Mouse (Mus musculus) liver, embryonic 15.5 days (tissue): ENCODE data around the gene Olfr1051. TPM values are rescaled to one million over a fixed set of nuclear protein-coding genes. Genes with fewer than 3 reads are reported as not detected.
"Not testable (repeated sequence)": the region's sequence is repeated elsewhere in the genome, so short reads cannot be mapped to it uniquely, and the experiment has no call there.

Experiments
- ATAC-seq: fragments of 200-750 bp; cut with Nextera tagmentation; 2 replicates; pipeline ENCODE4 v1.8.0; 2017; ENCODE audit warnings: moderate number of reproducible peaks, mild to moderate bottlenecking, moderate library complexity; ENCODE audit not compliant: insufficient read depth
- H3K27ac ChIP-seq: fragments of 300-500 bp; sonication (generic); replicated peaks from 2 replicates; pipeline ENCODE4 v1.5.1; 2015; ENCODE audit warnings: mild to moderate bottlenecking, inconsistent platforms
- H3K27me3 ChIP-seq: fragments of 300-500 bp; sonication (generic); 2 replicates; pipeline ENCODE4 v1.6.1; 2015; ENCODE audit warnings: mild to moderate bottlenecking, inconsistent platforms
- H3K36me3 ChIP-seq: fragments of 300-500 bp; sonication (generic); replicated peaks from 2 replicates; pipeline ENCODE4 v1.6.1; 2015; ENCODE audit warnings: moderate library complexity, mild to moderate bottlenecking, inconsistent platforms
- H3K4me1 ChIP-seq: fragments of 300-500 bp; sonication (generic); replicated peaks from 2 replicates; pipeline ENCODE4 v1.6.1; 2015; ENCODE audit warnings: inconsistent platforms
- H3K4me2 ChIP-seq: fragments of 300-500 bp; sonication (generic); 2 replicates; pipeline ENCODE4 v1.6.1; 2015; ENCODE audit warnings: moderate library complexity, mild to moderate bottlenecking, inconsistent platforms
- H3K4me3 ChIP-seq: fragments of 300-500 bp; sonication (generic); replicated peaks from 2 replicates; pipeline ENCODE4 v1.5.1; 2015; ENCODE audit warnings: mild to moderate bottlenecking, inconsistent platforms
- H3K9ac ChIP-seq: fragments of 300-500 bp; sonication (generic); 2 replicates; pipeline ENCODE4 v1.6.1; 2015; ENCODE audit warnings: moderate library complexity, mild to moderate bottlenecking, inconsistent platforms
- H3K9me3 ChIP-seq: fragments of 300-500 bp; sonication (generic); replicated peaks from 2 replicates; pipeline ENCODE4 v1.6.1; 2016; ENCODE audit warnings: inconsistent platforms
- WGBS: fragments of 180-500 bp; shearing (Covaris S2); methylation state at CpG from one replicate; pipeline ENCODE4 v1.1.7; 2015; ENCODE audit warnings: mixed read lengths; ENCODE audit not compliant: insufficient replicate concordance; 5-methylcytosine and 5-hydroxymethylcytosine counted together
- polyA plus RNA-seq: library from polyadenylated mRNA; unstranded; fragments of >200 nt; fragmentation: Nextera tagmentation; extraction: Ambion mirVana; gene quantifications from 2 replicates; pipeline ENCODE4 v1.2.1, GENCODE M21; 2015

Olfr1051 gene
- not detected in 2 replicates for polyA plus RNA-seq

GRCm38 (mm10) chr2:86278988-86279387 lies at the start of gene Olfr1051:
TSS of gene Olfr1051 (minus strand) at chr2:86279088.
- not testable (repeated sequence) for H3K4me3 ChIP-seq, H3K27me3 ChIP-seq, H3K9me3 ChIP-seq, ATAC-seq, H3K4me2 ChIP-seq, H3K9ac ChIP-seq, H3K27ac ChIP-seq, H3K36me3 ChIP-seq, H3K4me1 ChIP-seq

- Histone ChIP-seq H3K4me1 (no peaks in the 10 kb centered on the region), H3K4me3 (no peak within 1 kb of the TSS), H3K9me3 (no peaks in the 10 kb centered on the region), H3K9ac (no peak within 1 kb of the TSS), H3K27me3 (no peaks in the 10 kb centered on the region), H3K4me2 (no peak within 1 kb of the TSS), H3K36me3 (no peaks in the 10 kb centered on the region), H3K27ac (no peak within 1 kb of the TSS)
- no peak for ATAC-seq
- 42% methylated on average over 3 of the region's 3 CpGs for WGBS
Observed at GRCm38 (mm10) chr2:86315184-86315583, 36.3 kb upstream of the Olfr1051 start, which contains the start of gene Olfr1053. TSS of gene Olfr1053 (minus strand) at chr2:86315284.

DNA sequence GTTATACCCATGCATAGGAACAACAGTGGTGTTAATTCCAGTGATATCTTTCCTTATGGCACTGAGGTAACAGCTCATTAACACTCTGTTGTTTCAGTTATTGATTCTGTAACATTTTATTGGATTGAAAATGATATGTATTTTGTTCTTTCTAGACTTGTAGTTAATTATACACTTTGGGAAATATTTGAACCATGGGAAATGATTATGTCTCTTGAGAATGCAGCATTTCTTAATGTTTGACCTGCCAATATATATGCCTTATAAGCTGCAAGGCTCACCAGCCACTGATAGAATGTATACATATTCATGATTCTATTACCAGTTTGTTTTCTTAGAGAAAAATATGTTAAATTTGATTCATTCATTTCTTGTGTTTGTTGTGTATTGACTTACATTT lies 13.3 kb upstream of the Olfr1051 start, which contains the start of gene Olfr1052:
Olfr1052 (plus strand) TSS at position 301 of the 400 bp plus-strand sequence.
- Histone ChIP-seq H3K36me3 (no peaks in the 10 kb centered on the region), H3K27me3 (no peaks in the 10 kb centered on the region), H3K4me2 (no peak within 1 kb of the TSS), H3K4me3 (no peak within 1 kb of the TSS), H3K4me1 (no peaks in the 10 kb centered on the region), H3K27ac (no peak within 1 kb of the TSS), H3K9ac (no peak within 1 kb of the TSS), H3K9me3 (no peaks in the 10 kb centered on the region)
- no peak for ATAC-seq

GRCm38 (mm10) chr2:86258228-86258627 lies 20.7 kb downstream of the Olfr1051 start, which contains the start of gene Olfr1049:
TSS of gene Olfr1049 (minus strand) at chr2:86258328.
- not testable (repeated sequence) for ATAC-seq

DNA sequence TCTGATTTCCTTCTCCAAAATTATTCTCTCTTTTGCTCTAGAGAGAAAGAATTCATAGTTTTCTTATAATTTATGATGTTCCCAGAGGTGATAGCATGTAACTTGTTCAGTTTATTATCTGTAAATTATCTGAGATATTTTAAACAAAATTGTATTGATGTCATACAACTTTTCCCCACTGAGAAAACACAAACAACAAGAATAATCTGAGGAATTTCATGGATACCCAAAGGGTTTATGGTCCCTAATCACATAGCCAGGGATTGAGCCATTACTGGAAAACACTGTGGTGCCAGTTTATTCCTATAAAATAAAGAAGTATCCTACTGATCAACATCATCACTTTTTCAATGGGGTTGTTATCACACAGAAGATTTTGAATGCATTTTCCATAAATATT lies 38.7 kb downstream of the Olfr1051 start, which contains the start of gene Olfr1048:
Olfr1048 (minus strand) TSS at position 101 of the 400 bp plus-strand sequence.
- Histone ChIP-seq H3K9me3 (no peaks in the 10 kb centered on the region), H3K27me3 (no peaks in the 10 kb centered on the region), H3K4me1 (no peaks in the 10 kb centered on the region), H3K4me2 (no peak within 1 kb of the TSS), H3K36me3 (no peaks in the 10 kb centered on the region), H3K4me3 (no peak within 1 kb of the TSS), H3K27ac (no peak within 1 kb of the TSS), H3K9ac (no peak within 1 kb of the TSS)
- ATAC-seq = no peak

More at GRCm38 (mm10) chr2:86258228-86258627, 20.7 kb downstream of the Olfr1051 start, which contains the start of gene Olfr1049:
- not testable (repeated sequence) for H3K4me2 ChIP-seq, H3K27ac ChIP-seq, H3K9ac ChIP-seq, H3K4me3 ChIP-seq, H3K9me3 ChIP-seq, H3K4me1 ChIP-seq, H3K27me3 ChIP-seq, H3K36me3 ChIP-seq

- no peaks in the 10 kb centered on the region for H3K27me3 ChIP-seq
- no peaks in the 10 kb centered on the region for H3K4me1 ChIP-seq
- no peak within 1 kb of the TSS for H3K4me3 ChIP-seq
- ATAC-seq = no peak
- 59% methylated on average over 1 of the region's 1 CpGs for WGBS
- no peak within 1 kb of the TSS for H3K4me2 ChIP-seq
- H3K9ac ChIP-seq = no peak within 1 kb of the TSS
- H3K9me3 ChIP-seq = no peaks in the 10 kb centered on the region
- no peak within 1 kb of the TSS for H3K27ac ChIP-seq
- H3K36me3 ChIP-seq = no peaks in the 10 kb centered on the region
Observed at GRCm38 (mm10) chr2:86231301-86231700, 47.6 kb downstream of the Olfr1051 start, which contains the start of gene Olfr1047. TSS of gene Olfr1047 (minus strand) at chr2:86231401.

Other genes with a start within 250 kb of the Olfr1051 start
- 0.05 TPM in 2 replicates for gene Olfr1034, start 233.2 kb downstream of the Olfr1051 start, polyA plus RNA-seq
- gene Olfr1036, start 205.1 kb downstream of the Olfr1051 start, polyA plus RNA-seq = not detected in 2 replicates
- gene Olfr1037, start 191.7 kb downstream of the Olfr1051 start, polyA plus RNA-seq = not detected in 2 replicates
- not detected in 2 replicates for gene Olfr1039, start 143.2 kb downstream of the Olfr1051 start, polyA plus RNA-seq
- gene Olfr1040, start 132.4 kb downstream of the Olfr1051 start, polyA plus RNA-seq = not detected in 2 replicates
- gene Olfr1042, start 117.2 kb downstream of the Olfr1051 start, polyA plus RNA-seq = not detected in 2 replicates
- not detected in 2 replicates for gene Olfr1043, start 111.6 kb downstream of the Olfr1051 start, polyA plus RNA-seq
- gene Olfr1044, start 101.3 kb downstream of the Olfr1051 start, polyA plus RNA-seq = not detected in 2 replicates
- not detected in 2 replicates for gene Olfr52, start 93.4 kb downstream of the Olfr1051 start, polyA plus RNA-seq
- gene Olfr1045, start 76.1 kb downstream of the Olfr1051 start, polyA plus RNA-seq = not detected in 2 replicates
- gene Olfr1046, start 59.8 kb downstream of the Olfr1051 start, polyA plus RNA-seq = not detected in 2 replicates
- gene Olfr1047, start 47.7 kb downstream of the Olfr1051 start, polyA plus RNA-seq = not detected in 2 replicates
- not detected in 2 replicates for gene Olfr1048, start 38.8 kb downstream of the Olfr1051 start, polyA plus RNA-seq
- gene Olfr1049, start 20.8 kb downstream of the Olfr1051 start, polyA plus RNA-seq = not detected in 2 replicates
- not detected in 2 replicates for gene Olfr1052, start 13.4 kb upstream of the Olfr1051 start, polyA plus RNA-seq
- not detected in 2 replicates for gene Olfr1053, start 36.2 kb upstream of the Olfr1051 start, polyA plus RNA-seq
- gene Olfr1054, start 56.3 kb upstream of the Olfr1051 start, polyA plus RNA-seq = not detected in 2 replicates
- not detected in 2 replicates for gene Olfr1055, start 71.2 kb upstream of the Olfr1051 start, polyA plus RNA-seq
- gene Olfr1056, start 83.4 kb upstream of the Olfr1051 start, polyA plus RNA-seq = not detected in 2 replicates
- not detected in 2 replicates for gene Olfr1057, start 99.3 kb upstream of the Olfr1051 start, polyA plus RNA-seq
- gene Olfr1058, start 109.5 kb upstream of the Olfr1051 start, polyA plus RNA-seq = not detected in 2 replicates
- gene Olfr1061, start 135.0 kb upstream of the Olfr1051 start, polyA plus RNA-seq = not detected in 2 replicates
- gene Olfr1062, start 147.7 kb upstream of the Olfr1051 start, polyA plus RNA-seq = not detected in 2 replicates
- gene Olfr1065, start 171.5 kb upstream of the Olfr1051 start, polyA plus RNA-seq = not detected in 2 replicates
- gene Olfr1066, start 177.2 kb upstream of the Olfr1051 start, polyA plus RNA-seq = not detected in 2 replicates
- not detected in 2 replicates for gene Olfr228, start 208.3 kb upstream of the Olfr1051 start, polyA plus RNA-seq
- not detected in 2 replicates for gene Olfr1076, start 229.4 kb upstream of the Olfr1051 start, polyA plus RNA-seq